Mouse (Mus musculus) right cerebral cortex, adult 18-20 months (tissue): ENCODE measurements around the gene Adora3.

Source experiments
- DNase-seq: peaks from one replicate; pipeline ENCODE4 v3.0.0; 2022; ENCODE audit warnings: mixed read lengths

The Adora3 gene

DNA sequence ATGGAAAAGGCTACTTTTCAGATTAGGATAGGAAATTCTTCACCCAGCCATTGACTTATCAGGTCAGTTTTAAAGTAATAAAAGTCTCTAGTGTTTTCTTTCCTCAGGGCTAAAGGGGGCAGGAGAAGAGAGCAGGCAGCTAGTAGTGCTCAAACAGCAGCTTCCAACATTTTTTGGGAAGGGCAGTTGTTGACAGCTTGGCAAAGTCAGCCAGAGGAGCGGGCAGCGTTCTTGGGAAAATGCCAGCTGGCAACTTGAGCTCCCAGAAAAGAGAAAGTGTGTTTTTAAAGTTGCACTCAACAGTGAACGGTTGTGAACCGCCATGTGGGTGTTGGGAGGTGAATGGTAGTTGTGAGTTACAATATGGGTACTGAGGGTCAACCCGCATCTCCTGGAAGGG, 64.4 kb downstream of the Adora3 start:
- peak; percentile 11 for DNase-seq

DNA sequence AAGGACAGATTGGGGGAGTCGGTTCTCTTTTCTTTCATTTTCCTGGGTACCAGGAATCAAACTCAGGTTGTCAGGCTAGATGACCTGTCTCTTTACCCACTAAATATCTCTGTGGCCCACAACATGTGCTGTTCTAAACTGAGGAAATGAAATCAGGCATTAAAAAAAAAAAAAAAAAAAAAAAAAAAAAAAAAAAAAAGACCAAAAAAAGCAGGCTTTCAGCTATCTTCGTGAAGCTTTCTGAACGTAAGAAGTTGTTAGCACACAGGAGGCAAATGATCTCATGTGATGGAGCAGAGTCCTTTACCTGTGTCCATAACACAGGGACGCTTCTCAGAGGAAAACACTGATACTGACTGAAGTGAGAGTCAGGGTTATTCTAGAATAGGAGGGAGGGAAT, 65.5 kb downstream of the Adora3 start:
- DNase-seq = no peak

DNA sequence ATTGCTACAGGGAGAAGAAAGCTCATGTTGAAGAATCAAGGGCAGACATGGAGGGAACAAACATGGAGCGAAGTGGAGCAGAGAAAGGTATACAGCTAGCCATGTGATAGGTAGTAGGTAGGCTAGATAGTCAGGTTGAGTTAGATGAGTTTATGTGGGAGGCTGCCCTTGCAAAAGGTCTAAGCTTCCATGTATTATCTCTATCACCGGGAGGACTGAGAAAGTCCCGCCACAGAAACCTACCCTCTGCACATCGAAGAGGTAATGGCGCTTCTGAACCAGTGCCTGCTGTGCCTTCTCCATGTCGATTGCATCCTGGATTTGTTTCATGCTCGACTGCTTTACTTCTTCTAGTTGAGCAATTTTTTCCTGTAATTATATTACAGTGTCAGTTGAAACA, 80.7 kb downstream of the Adora3 start:
- no peak for DNase-seq

DNA sequence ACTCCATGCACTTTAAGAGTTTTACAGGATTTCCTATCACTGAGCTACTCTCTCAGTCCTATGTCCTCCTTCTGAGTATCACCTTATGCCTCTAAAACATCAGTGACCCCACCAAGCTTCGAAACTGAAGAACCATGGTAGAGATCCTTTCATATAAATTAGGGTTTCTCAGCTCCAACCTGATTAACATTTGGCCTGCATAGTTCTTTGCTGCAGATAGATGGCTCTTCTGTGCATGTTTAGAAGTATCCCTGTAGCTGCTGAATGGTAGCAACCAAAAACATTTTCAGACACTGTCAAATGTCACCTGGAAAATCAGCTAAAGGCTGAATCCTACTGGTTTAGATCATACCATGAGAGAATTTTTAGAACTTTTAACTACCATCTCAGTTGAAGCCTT, 86.6 kb downstream of the Adora3 start:
- no peak for DNase-seq

DNA sequence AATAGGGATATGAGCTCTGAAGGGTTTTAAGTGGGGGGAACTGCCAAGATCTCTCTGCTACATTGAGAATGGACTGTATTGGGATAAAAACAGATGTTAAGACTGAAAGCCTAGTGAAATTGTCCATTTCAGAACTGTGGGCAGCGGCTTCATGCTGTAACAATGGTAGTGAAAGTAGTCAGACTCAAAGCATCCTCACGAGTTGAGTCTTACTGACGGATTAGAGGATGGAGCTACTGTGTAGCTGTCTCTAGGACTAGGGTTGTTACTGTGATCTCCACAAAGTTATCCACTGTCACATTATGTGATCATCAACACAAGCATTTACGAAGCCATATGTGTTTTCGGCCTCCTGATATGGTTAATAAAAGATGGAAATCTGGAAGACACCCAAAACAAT, 87.5 kb downstream of the Adora3 start:
- no peak for DNase-seq
